Comparison of ENCODE assay signal across 15 mouse cellular contexts in the genomic region with DNA sequence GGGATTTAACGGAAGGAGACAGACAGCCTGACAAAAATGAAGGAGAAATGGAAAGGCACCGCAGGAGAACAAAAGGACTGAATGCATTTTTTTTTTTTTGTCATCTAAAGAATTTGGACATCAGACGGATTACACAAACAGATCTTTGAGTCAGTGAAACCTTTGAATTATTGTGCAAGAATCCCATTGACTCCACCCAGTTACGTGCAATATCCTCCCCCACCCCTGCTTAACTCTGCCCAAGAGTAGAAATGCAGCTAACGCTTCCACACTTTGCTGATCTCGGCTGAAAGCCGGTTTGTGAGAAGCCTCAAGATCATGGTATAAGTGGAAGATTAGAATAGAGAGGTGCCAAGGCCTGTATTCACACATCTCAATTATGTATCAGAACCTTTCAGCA. TPM values are rescaled to one million over a fixed set of nuclear protein-coding genes. Genes with fewer than 3 reads are reported as not detected.
DNase-seq lines count a peak whose midpoint lies in the region; ATAC-seq and TF ChIP-seq lines count a peak whose summit lies in the region.
"Had no signal": no experiment of that assay in that cellular context is flagged by ENCODE, and none has a peak within 500 bp of the region (broad histone marks: within the 10 kb centered on the region; RNA-seq: fewer than 3 reads in every experiment).

No protein-coding gene starts in this region.

- WGBS in heart, adult 2 months = 73% methylated on average over 7 of the region's 7 CpGs
- WGBS in liver, embryonic 14.5 days (ENCODE audit: insufficient replicate concordance) = 44% methylated on average over 7 of the region's 7 CpGs

- H3K9ac ChIP-seq in heart, adult 2 months (ENCODE audit: low read depth, low read length) = no peak overlapping the region
- no peak overlapping the region for H3K9ac ChIP-seq in liver, embryonic 14.5 days (replicated peaks)
- H3K9ac ChIP-seq: embryonic facial prominence, embryonic 15.5 days; neural tube, embryonic 13.5 days had no signal

- no peaks in the 10 kb centered on the region for H3K4me1 ChIP-seq in heart, adult 2 months (ENCODE audit: control insufficient read depth, insufficient read depth, low read length)
- H3K4me1 ChIP-seq in liver, embryonic 14.5 days (replicated peaks; ENCODE audit: control insufficient read depth in 2 of 2, insufficient read depth in 2 of 2, low read length in 1 of 2) = peaks cover 15 to 27% of the 10 kb centered on the region in 2 experiments
- H3K4me1 ChIP-seq: embryonic facial prominence, embryonic 15.5 days; neural tube, embryonic 13.5 days had no signal

- DNase-seq in heart, adult 11 months = peak; percentile 74
- no peak for DNase-seq in heart, adult 2 months
- peak in 2 of 3 experiments; percentile 35 to 37 for DNase-seq in liver, embryonic 14.5 days (ENCODE audit: low read depth in 3 of 3, low spot score in 3 of 3)
- no peak for DNase-seq in layer of hippocampus, postnatal 14 days (ENCODE audit: low spot score in 2 of 2)
- no peak for DNase-seq in B cell, adult 2 months
- no peak for DNase-seq in kidney, postnatal 25 days
- DNase-seq: thymus, adult 2 months had no signal

- peak overlapping the region; percentile 31 for H3K4me2 ChIP-seq in liver, embryonic 14.5 days (ENCODE audit: low read depth)
- H3K4me2 ChIP-seq in myocyte (ENCODE audit: low read depth) = no peak overlapping the region
- H3K4me2 ChIP-seq: embryonic facial prominence, embryonic 15.5 days; midbrain, embryonic 11.5 days; neural tube, embryonic 13.5 days had no signal

- no peak for TF ChIP-seq EP300 in heart, adult 2 months (IDR thresholded peaks at IDR 0.05; ENCODE audit: insufficient read depth, low read depth, low read length)
- no peak for TF ChIP-seq EP300 in liver, embryonic 14.5 days (IDR thresholded peaks at IDR 0.05; ENCODE audit: low read depth)

- H3K9me3 ChIP-seq in liver, embryonic 14.5 days (ENCODE audit: control insufficient read depth, low read length) = no peaks in the 10 kb centered on the region
- H3K9me3 ChIP-seq: embryonic facial prominence, embryonic 15.5 days; neural tube, embryonic 13.5 days had no signal

- no peak for TF ChIP-seq POLR2A in heart, adult 2 months (IDR thresholded peaks at IDR 0.05; ENCODE audit: insufficient read depth, low read depth, low read length)
- no peak for TF ChIP-seq POLR2A in myocyte (IDR thresholded peaks at IDR 0.05; ENCODE audit: insufficient read length, low read depth)

- H3K4me3 ChIP-seq in heart, adult 2 months = no peak overlapping the region
- H3K4me3 ChIP-seq in liver, embryonic 14.5 days (ENCODE audit: insufficient read depth in 1 of 2, low read depth in 2 of 2, low read length in 2 of 2) = no peak overlapping the region
- H3K4me3 ChIP-seq in myocyte = no peak overlapping the region
- H3K4me3 ChIP-seq: embryonic facial prominence, embryonic 15.5 days; neural tube, embryonic 13.5 days had no signal

- TF ChIP-seq CTCF in heart, adult 2 months (IDR thresholded peaks at IDR 0.05) = no peak
- TF ChIP-seq CTCF in liver, embryonic 14.5 days (IDR thresholded peaks at IDR 0.05; ENCODE audit: low read depth) = no peak

- no peaks in the 10 kb centered on the region for H3K27me3 ChIP-seq in heart, adult 2 months (ENCODE audit: control insufficient read depth, insufficient read depth, low read length)
- no peaks in the 10 kb centered on the region for H3K27me3 ChIP-seq in liver, embryonic 14.5 days (ENCODE audit: control insufficient read depth, insufficient read depth, low read length)
- H3K27me3 ChIP-seq in myocyte (ENCODE audit: control insufficient read depth, insufficient read depth, insufficient read length) = no peaks in the 10 kb centered on the region
- H3K27me3 ChIP-seq: embryonic facial prominence, embryonic 15.5 days; neural tube, embryonic 13.5 days had no signal

- no peak overlapping the region for H3K27ac ChIP-seq in heart, adult 2 months
- peak overlapping the region; percentile 63; the same call in 1 of the 2 replicates for H3K27ac ChIP-seq in liver, embryonic 14.5 days
- H3K27ac ChIP-seq: embryonic facial prominence, embryonic 15.5 days; kidney, postnatal 0 days; neural tube, embryonic 13.5 days had no signal

- no peaks in the 10 kb centered on the region for H3K79me2 ChIP-seq in heart, adult 2 months (replicated peaks; ENCODE audit: control insufficient read depth, insufficient read depth, low read length)
- H3K79me2 ChIP-seq in myocyte (ENCODE audit: control insufficient read depth, insufficient read depth) = no peaks in the 10 kb centered on the region

- no peaks in the 10 kb centered on the region for H3K36me3 ChIP-seq in heart, adult 2 months (ENCODE audit: control insufficient read depth, insufficient read depth, low read length)
- no peaks in the 10 kb centered on the region for H3K36me3 ChIP-seq in liver, embryonic 14.5 days (replicated peaks; ENCODE audit: control insufficient read depth, insufficient read depth, low read depth)
- H3K36me3 ChIP-seq in myocyte (ENCODE audit: control insufficient read depth, insufficient read depth) = no peaks in the 10 kb centered on the region
- H3K36me3 ChIP-seq: embryonic facial prominence, embryonic 15.5 days; neural tube, embryonic 13.5 days had no signal

- H3ac ChIP-seq in myocyte (ENCODE audit: control insufficient read depth, insufficient read length) = no peak overlapping the region

- intact Hi-C loops in heart, adult 2 months (cut with DNase I) = no loop called here

- peak; percentile 76 for ATAC-seq in common myeloid progenitor, adult 5-6 weeks (replicated peaks; ENCODE audit: low read depth, poor library complexity, severe bottlenecking)
- ATAC-seq in liver, embryonic 14.5 days (ENCODE audit: insufficient read depth) = peak; percentile 22; the same call in 1 of the 2 replicates
- ATAC-seq: forebrain, embryonic 16.5 days; hindbrain, embryonic 16.5 days had no signal

TF ChIP-seq in myocyte, 11 proteins besides CTCF, POLR2A, EP300 and RAD21:
- no peak for TF ChIP-seq SRF (IDR thresholded peaks at IDR 0.05; ENCODE audit: control insufficient read depth, insufficient read length, low read depth)
- TF ChIP-seq CEBPB (IDR thresholded peaks at IDR 0.05; ENCODE audit: insufficient read depth, poor library complexity, severe bottlenecking) = 0 out of 2 replicates have a peak, but pooled peaks have one; percentile 32

RNA-seq across cellular contexts. Expression of a gene that starts 17.1 kb away (rescaled TPM):
- total RNA-seq in heart, adult 2 months (2021) = 100 to 1,000 TPM; 284 to 336 TPM
- 186 and 235 TPM in 2 replicates for polyA plus RNA-seq in heart, adult 2 months (2012; rRNA removed)
- total RNA-seq in common myeloid progenitor, adult 5-6 weeks (2017) = 389 and 411 TPM in 2 replicates
- polyA plus RNA-seq in liver, embryonic 14.5 days (2012; rRNA removed) = 63.6 and 106 TPM in 2 replicates
- polyA plus RNA-seq in liver, embryonic 14.5 days (2014; fragmentation: Nextera tagmentation; extraction: Ambion mirVana) = 341 and 350 TPM in 2 replicates
- polyA plus RNA-seq in myocyte (2012; fragmentation: generic; extraction: Trizol) = 203 TPM
- 100 to 1,000 TPM; 268 to 278 TPM for total RNA-seq in layer of hippocampus, postnatal 14 days (2021)

Comparison
In these comparisons a context has a peak if more than half of its experiments do, and no peak if none do; other contexts are left out.
1. DNase-seq: peak in heart, adult 11 months (single experiment) and liver, embryonic 14.5 days (2 of 3); none in heart, adult 2 months (0 of 2), layer of hippocampus, postnatal 14 days (0 of 2), B cell, adult 2 months (0 of 2) and kidney, postnatal 25 days (0 of 2).